Mouse (Mus musculus): ENCODE measurements around the gene Clip4.
"Not testable (repeated sequence)": the region's sequence is repeated elsewhere in the genome, so short reads cannot be mapped to it uniquely, and the experiment has no call there.

Clip4 gene

GRCm38 (mm10) chr17:71768173-71768572 lies at the start of gene Clip4:
Clip4 (plus strand) TSS chr17:71768473.
- TF ChIP-seq GATA4 (IDR thresholded peaks at IDR 0.05; ENCODE audit: insufficient replicate concordance, low read length), result not testable (repeated sequence)

- TF ChIP-seq GATA4 (IDR thresholded peaks at IDR 0.05; ENCODE audit: insufficient replicate concordance, low read length), result no peak
Observed at GRCm38 (mm10) chr17:71720434-71720833, 47.8 kb upstream of the Clip4 start.

GRCm38 (mm10) chr17:71721019-71721418 lies 47.3 kb upstream of the Clip4 start:
- TF ChIP-seq GATA4 (IDR thresholded peaks at IDR 0.05; ENCODE audit: insufficient replicate concordance, low read length), result no peak

- TF ChIP-seq GATA4 (IDR thresholded peaks at IDR 0.05; ENCODE audit: insufficient replicate concordance, low read length), result no peak
Observed at GRCm38 (mm10) chr17:71730655-71731054, 37.6 kb upstream of the Clip4 start.

GRCm38 (mm10) chr17:71736442-71736841 lies 31.8 kb upstream of the Clip4 start:
- TF ChIP-seq GATA4 (IDR thresholded peaks at IDR 0.05; ENCODE audit: insufficient replicate concordance, low read length), result no peak

GRCm38 (mm10) chr17:71742156-71742555 lies 26.1 kb upstream of the Clip4 start:
- TF ChIP-seq GATA4 (IDR thresholded peaks at IDR 0.05; ENCODE audit: insufficient replicate concordance, low read length), result no peak

GRCm38 (mm10) chr17:71742935-71743334 lies 25.3 kb upstream of the Clip4 start:
- TF ChIP-seq GATA4 (IDR thresholded peaks at IDR 0.05; ENCODE audit: insufficient replicate concordance, low read length), result no peak

- no peak for TF ChIP-seq GATA4 (IDR thresholded peaks at IDR 0.05; ENCODE audit: insufficient replicate concordance, low read length)
Observed at GRCm38 (mm10) chr17:71746114-71746513, 22.2 kb upstream of the Clip4 start.

- no peak for TF ChIP-seq GATA4 (IDR thresholded peaks at IDR 0.05; ENCODE audit: insufficient replicate concordance, low read length)
Observed at GRCm38 (mm10) chr17:71747561-71747960, 20.7 kb upstream of the Clip4 start.

GRCm38 (mm10) chr17:71749616-71750168 lies 18.6 kb upstream of the Clip4 start:
- TF ChIP-seq GATA4 (IDR thresholded peaks at IDR 0.05; ENCODE audit: insufficient replicate concordance, low read length), result no peak

GRCm38 (mm10) chr17:71752831-71753230 lies 15.4 kb upstream of the Clip4 start, which contains the start of gene Pcare:
Pcare (minus strand) TSS chr17:71752894.
- no peak for TF ChIP-seq GATA4 (IDR thresholded peaks at IDR 0.05; ENCODE audit: insufficient replicate concordance, low read length)

GRCm38 (mm10) chr17:71760536-71760935 lies 7.7 kb upstream of the Clip4 start:
- TF ChIP-seq GATA4 (IDR thresholded peaks at IDR 0.05; ENCODE audit: insufficient replicate concordance, low read length), result no peak

GRCm38 (mm10) chr17:71769564-71769963 lies 1.3 kb downstream of the Clip4 start:
- TF ChIP-seq GATA4 (IDR thresholded peaks at IDR 0.05; ENCODE audit: insufficient replicate concordance, low read length), result no peak

GRCm38 (mm10) chr17:71770696-71771095 lies 2.4 kb downstream of the Clip4 start:
- no peak for TF ChIP-seq GATA4 (IDR thresholded peaks at IDR 0.05; ENCODE audit: insufficient replicate concordance, low read length)

GRCm38 (mm10) chr17:71774173-71774572 lies 5.9 kb downstream of the Clip4 start:
- TF ChIP-seq GATA4 (IDR thresholded peaks at IDR 0.05; ENCODE audit: insufficient replicate concordance, low read length), result no peak

GRCm38 (mm10) chr17:71775279-71775678 lies 7.0 kb downstream of the Clip4 start:
- no peak for TF ChIP-seq GATA4 (IDR thresholded peaks at IDR 0.05; ENCODE audit: insufficient replicate concordance, low read length)

- no peak for TF ChIP-seq GATA4 (IDR thresholded peaks at IDR 0.05; ENCODE audit: insufficient replicate concordance, low read length)
Observed at GRCm38 (mm10) chr17:71778696-71779095, 10.4 kb downstream of the Clip4 start.
